Mouse (Mus musculus) C2C12 (cell line): Measurements from ENCODE around the gene Itga11. TPM values are rescaled to one million over a fixed set of nuclear protein-coding genes. Genes with fewer than 3 reads are reported as not detected.

ENCODE experiments used
- H3K27me3 ChIP-seq: one replicate; pipeline ENCODE4 v1.6.1; 2011; ENCODE audit not compliant: control insufficient read depth, insufficient read depth, insufficient read length
- H3K36me3 ChIP-seq: one replicate; pipeline ENCODE4 v1.6.1; 2011; ENCODE audit not compliant: control insufficient read depth, insufficient read depth
- H3K4me3 ChIP-seq: one replicate; pipeline ENCODE4 v1.5.1; 2011; ENCODE audit warnings: mild to moderate bottlenecking, control low read depth; ENCODE audit not compliant: poor library complexity, insufficient read depth, severe bottlenecking
- H3K79me2 ChIP-seq: one replicate; pipeline ENCODE4 v1.6.1; 2011; ENCODE audit not compliant: control insufficient read depth, insufficient read depth
- H3K79me3 ChIP-seq: one replicate; pipeline ENCODE4 v1.6.1; 2011; ENCODE audit warnings: low read depth, control low read depth
- H3ac ChIP-seq: one replicate; pipeline ENCODE3; 2011; ENCODE audit warnings: low read depth; ENCODE audit not compliant: control insufficient read depth, insufficient read length
- CEBPB ChIP-seq: IDR thresholded peaks from one replicate; pipeline ENCODE4 v1.6.1; 2011; ENCODE audit warnings: low read depth, mild to moderate bottlenecking, control low read depth, moderate library complexity
- CTCF ChIP-seq: IDR thresholded peaks from one replicate; pipeline ENCODE4 v1.5.1; 2011; ENCODE audit not compliant: control insufficient read depth, insufficient read depth, insufficient read length
- FOSL1 ChIP-seq: IDR thresholded peaks from one replicate; pipeline ENCODE4 v1.8.0; 2011; ENCODE audit warnings: mild to moderate bottlenecking, low read length; ENCODE audit not compliant: poor library complexity, insufficient read depth, severe bottlenecking
- MAX ChIP-seq: IDR thresholded peaks from one replicate; pipeline ENCODE4 v1.6.1; 2011; ENCODE audit warnings: mild to moderate bottlenecking, control low read depth
- MYOD1 ChIP-seq: IDR thresholded peaks from one replicate; pipeline ENCODE4 v1.6.1; 2011; ENCODE audit warnings: low read depth; ENCODE audit not compliant: control insufficient read depth, insufficient read length
- MYOG ChIP-seq: IDR thresholded peaks from one replicate; pipeline ENCODE4 v1.6.1; 2011; ENCODE audit not compliant: control insufficient read depth, insufficient read length; ENCODE audit errors: extremely low read depth
- USF1 ChIP-seq: IDR thresholded peaks from one replicate; pipeline ENCODE4 v1.6.1; 2011; ENCODE audit warnings: low read depth, mild to moderate bottlenecking, control low read depth, moderate library complexity
- polyA plus RNA-seq: library from polyadenylated mRNA; unstranded; fragments of >200 nt; fragmentation: generic; extraction: Trizol; gene quantifications from one replicate; pipeline ENCODE4 v1.2.1, GENCODE M21; 2012; ENCODE audit warnings: missing spikeins

Itga11 gene
- polyA plus RNA-seq, 1 experiment: 0.14 TPM

- Histone ChIP-seq H3K4me3 (no peak overlapping the region), H3ac (no peak overlapping the region), H3K79me2 (no peaks in the 10 kb centered on the region), H3K79me3 (no peaks in the 10 kb centered on the region), H3K36me3 (no peaks in the 10 kb centered on the region), H3K27me3 (no peaks in the 10 kb centered on the region)
- TF ChIP-seq USF1 (no peak), MYOD1 (no peak), MAX (no peak), MYOG (no peak), CTCF (no peak), FOSL1 (no peak), CEBPB (no peak)
Observed at GRCm38 (mm10) chr9:62668503-62668902, 9.1 kb upstream of the Itga11 start.

- H3K79me3 ChIP-seq: no peaks in the 10 kb centered on the region
- H3K36me3 ChIP-seq: no peaks in the 10 kb centered on the region
- no peaks in the 10 kb centered on the region for H3K79me2 ChIP-seq
- H3K27me3 ChIP-seq: peaks cover 9% of the 10 kb centered on the region
- TF ChIP-seq CTCF (no peak), MYOG (no peak), CEBPB (no peak), MYOD1 (no peak), MAX (no peak), USF1 (no peak), FOSL1 (no peak)
- no peak overlapping the region for H3ac ChIP-seq
- no peak overlapping the region for H3K4me3 ChIP-seq
Observed at GRCm38 (mm10) chr9:62673241-62673640, 4.4 kb upstream of the Itga11 start.

GRCm38 (mm10) chr9:62675172-62675571, 2.5 kb upstream of the Itga11 start:
- Histone ChIP-seq H3ac (no peak overlapping the region), H3K79me3 (no peaks in the 10 kb centered on the region), H3K36me3 (no peaks in the 10 kb centered on the region), H3K27me3 (peaks cover 15% of the 10 kb centered on the region), H3K4me3 (no peak overlapping the region), H3K79me2 (no peaks in the 10 kb centered on the region)
- no peak for TF ChIP-seq MYOG
- no peak for TF ChIP-seq CEBPB
- no peak for TF ChIP-seq MYOD1
- TF ChIP-seq USF1: no peak
- TF ChIP-seq MAX: no peak
- no peak for TF ChIP-seq FOSL1

- H3K79me3 ChIP-seq: no peaks in the 10 kb centered on the region
- H3K4me3 ChIP-seq: no peak overlapping the region
- no peaks in the 10 kb centered on the region for H3K79me2 ChIP-seq
- H3K36me3 ChIP-seq: no peaks in the 10 kb centered on the region
- H3ac ChIP-seq: no peak overlapping the region
- TF ChIP-seq MYOG (no peak), CEBPB (no peak), FOSL1 (no peak), MYOD1 (no peak), MAX (no peak), USF1 (no peak), CTCF (no peak)
- H3K27me3 ChIP-seq: peaks cover 15% of the 10 kb centered on the region
Observed at GRCm38 (mm10) chr9:62678550-62679155, 1.0 kb downstream of the Itga11 start.

GRCm38 (mm10) chr9:62679398-62679797, 1.8 kb downstream of the Itga11 start:
- H3K4me3 ChIP-seq: no peak overlapping the region
- H3K79me2 ChIP-seq: no peaks in the 10 kb centered on the region
- no peak overlapping the region for H3ac ChIP-seq
- H3K36me3 ChIP-seq: no peaks in the 10 kb centered on the region
- no peaks in the 10 kb centered on the region for H3K79me3 ChIP-seq
- peaks cover 15% of the 10 kb centered on the region for H3K27me3 ChIP-seq
- TF ChIP-seq FOSL1 (no peak), MYOD1 (no peak), MYOG (no peak), CEBPB (no peak), CTCF (no peak), MAX (no peak), USF1 (no peak)
